Mouse (Mus musculus): ENCODE results near the gene Lag3. TPM values are rescaled to one million over a fixed set of nuclear protein-coding genes. Genes with fewer than 3 reads are reported as not detected.

Gene Lag3
- polyA plus RNA-seq, 1 experiment from 2014 or later = 1.3 TPM

DNA sequence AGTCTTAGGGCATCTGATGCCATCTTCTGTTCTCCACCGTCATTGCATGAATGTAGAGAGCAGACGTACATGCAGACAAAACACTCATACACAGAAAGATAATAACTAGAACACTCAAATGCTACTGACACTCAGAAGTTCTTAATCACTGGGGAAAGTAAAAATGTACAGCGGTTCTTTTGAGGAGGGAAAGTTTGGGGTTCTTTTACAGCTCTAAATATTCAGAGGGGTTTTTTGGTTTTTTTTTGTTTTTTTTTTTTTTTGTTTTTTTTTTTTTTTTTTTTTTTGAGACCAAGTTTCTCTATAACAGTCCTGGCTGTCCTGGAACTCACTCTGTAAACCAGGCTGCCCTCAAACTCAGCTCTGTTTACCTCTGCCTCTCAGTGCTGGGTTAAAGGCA lies 21.6 kb upstream of the Lag3 start:
- ATAC-seq = no peak
- peaks cover 19% of the 10 kb centered on the region for H3K4me1 ChIP-seq
- 87% methylated on average over 3 of the region's 3 CpGs for WGBS
- no peaks in the 10 kb centered on the region for H3K9me3 ChIP-seq (replicated peaks)
- H3K9ac ChIP-seq = no peak overlapping the region
- peak overlapping the region; percentile 87; the same call in 1 of the 2 replicates for H3K4me2 ChIP-seq
- no peak overlapping the region for H3K27ac ChIP-seq
- no peaks in the 10 kb centered on the region for H3K27me3 ChIP-seq
- peak overlapping the region; percentile 92; the same call in 1 of the 2 replicates for H3K4me3 ChIP-seq
- H3K36me3 ChIP-seq (ENCODE audit: poor library complexity, severe bottlenecking) = peaks cover 52% of the 10 kb centered on the region

- ATAC-seq = no peak
- Histone ChIP-seq H3K4me3 (peak overlapping the region; percentile 92), H3K4me2 (peak overlapping the region; percentile 87), H3K36me3 (ENCODE audit: poor library complexity, severe bottlenecking) (peaks cover 43% of the 10 kb centered on the region), H3K27me3 (no peaks in the 10 kb centered on the region), H3K9ac (peak overlapping the region; percentile 95), H3K9me3 (replicated peaks) (no peaks in the 10 kb centered on the region), H3K27ac (peak overlapping the region; percentile 94), H3K4me1 (peaks cover 19% of the 10 kb centered on the region)
- WGBS = 50% methylated on average over 12 of the region's 12 CpGs
Observed at GRCm38 (mm10) chr6:124932314-124932695, 20.8 kb upstream of the Lag3 start.

- peaks cover 19% of the 10 kb centered on the region for H3K4me1 ChIP-seq
- ATAC-seq = peak; percentile 34
- no peaks in the 10 kb centered on the region for H3K27me3 ChIP-seq
- H3K27ac ChIP-seq = peak overlapping the region; percentile 94
- H3K9me3 ChIP-seq (replicated peaks) = no peaks in the 10 kb centered on the region
- H3K4me3 ChIP-seq = peak overlapping the region; percentile 92
- H3K9ac ChIP-seq = peak overlapping the region; percentile 95
- peak overlapping the region; percentile 87 for H3K4me2 ChIP-seq
- WGBS = 2% methylated on average over 48 of the region's 48 CpGs
- H3K36me3 ChIP-seq (ENCODE audit: poor library complexity, severe bottlenecking) = peaks cover 38% of the 10 kb centered on the region
Observed at GRCm38 (mm10) chr6:124931525-124932313, 20.2 kb upstream of the Lag3 start.

DNA sequence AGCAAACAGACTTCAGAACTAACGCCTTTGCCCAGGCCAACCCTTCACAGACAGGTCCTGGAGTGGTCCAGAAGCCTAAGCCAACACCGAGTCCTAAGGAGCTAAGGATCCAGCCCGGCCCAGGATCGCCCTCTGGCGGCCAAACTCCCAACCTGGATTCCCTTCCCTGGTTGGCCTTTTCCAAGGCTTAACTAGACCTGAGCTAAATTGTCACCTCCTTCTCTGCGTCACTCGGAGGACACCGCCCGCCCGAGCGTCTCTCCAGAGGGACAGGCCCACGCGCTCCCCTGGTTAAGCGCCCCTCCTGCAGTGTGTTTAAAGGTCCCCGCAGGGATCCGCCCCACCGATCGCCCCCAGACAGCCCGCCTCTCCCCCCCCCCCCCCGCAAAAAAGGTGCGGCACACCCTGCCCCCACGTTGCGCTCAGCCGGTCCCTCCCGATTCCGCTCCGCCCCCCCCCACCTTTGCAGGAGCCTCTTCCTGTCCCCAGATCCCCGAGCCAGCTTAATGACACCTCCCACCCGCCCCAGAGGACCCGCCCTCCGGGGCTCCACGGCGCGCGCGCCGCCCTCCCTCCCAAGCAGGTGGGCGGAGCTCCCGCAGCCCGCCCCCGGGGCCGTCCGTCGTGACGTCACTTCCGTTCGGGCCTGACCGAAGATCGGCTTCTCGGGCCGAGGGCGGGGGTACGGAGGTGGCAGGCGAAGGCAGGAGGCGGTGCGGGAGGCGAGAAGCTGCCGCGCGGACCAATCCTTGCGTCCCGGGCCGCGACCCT lies 19.4 kb upstream of the Lag3 start, which contains the start of gene Mlf2:
TSS of gene Mlf2 (plus strand) at position 633 of the 771 bp plus-strand sequence.
- under 1% methylated on average over 49 of the region's 64 CpGs for WGBS
- Histone ChIP-seq H3K27ac (peak within 1 kb of the TSS; percentile 94), H3K9ac (peak within 1 kb of the TSS; percentile 95), H3K4me2 (peak within 1 kb of the TSS; percentile 87), H3K36me3 (ENCODE audit: poor library complexity, severe bottlenecking) (peaks cover 30% of the 10 kb centered on the region), H3K9me3 (replicated peaks) (no peaks in the 10 kb centered on the region), H3K27me3 (no peaks in the 10 kb centered on the region), H3K4me3 (peak within 1 kb of the TSS; percentile 92), H3K4me1 (peaks cover 20% of the 10 kb centered on the region)
- peak; percentile 96 for ATAC-seq

- peak overlapping the region; percentile 95 for H3K9ac ChIP-seq
- H3K27me3 ChIP-seq = no peaks in the 10 kb centered on the region
- H3K4me2 ChIP-seq = peak overlapping the region; percentile 87
- peaks cover 23% of the 10 kb centered on the region for H3K36me3 ChIP-seq (ENCODE audit: poor library complexity, severe bottlenecking)
- H3K4me1 ChIP-seq = peaks cover 27% of the 10 kb centered on the region
- peak overlapping the region; percentile 92 for H3K4me3 ChIP-seq
- ATAC-seq = no peak
- peak overlapping the region; percentile 94 for H3K27ac ChIP-seq
- WGBS = 39% methylated on average over 1 of the region's 1 CpGs
- no peaks in the 10 kb centered on the region for H3K9me3 ChIP-seq (replicated peaks)
Observed at GRCm38 (mm10) chr6:124930231-124930630, 18.7 kb upstream of the Lag3 start.

GRCm38 (mm10) chr6:124925941-124926340 lies 14.4 kb upstream of the Lag3 start:
- Histone ChIP-seq H3K4me2 (no peak overlapping the region), H3K27ac (no peak overlapping the region), H3K4me3 (no peak overlapping the region), H3K4me1 (peaks cover 30% of the 10 kb centered on the region), H3K27me3 (no peaks in the 10 kb centered on the region), H3K36me3 (ENCODE audit: poor library complexity, severe bottlenecking) (no peaks in the 10 kb centered on the region), H3K9ac (no peak overlapping the region), H3K9me3 (replicated peaks) (no peaks in the 10 kb centered on the region)
- ATAC-seq = no peak
- 47% methylated on average over 5 of the region's 5 CpGs for WGBS

DNA sequence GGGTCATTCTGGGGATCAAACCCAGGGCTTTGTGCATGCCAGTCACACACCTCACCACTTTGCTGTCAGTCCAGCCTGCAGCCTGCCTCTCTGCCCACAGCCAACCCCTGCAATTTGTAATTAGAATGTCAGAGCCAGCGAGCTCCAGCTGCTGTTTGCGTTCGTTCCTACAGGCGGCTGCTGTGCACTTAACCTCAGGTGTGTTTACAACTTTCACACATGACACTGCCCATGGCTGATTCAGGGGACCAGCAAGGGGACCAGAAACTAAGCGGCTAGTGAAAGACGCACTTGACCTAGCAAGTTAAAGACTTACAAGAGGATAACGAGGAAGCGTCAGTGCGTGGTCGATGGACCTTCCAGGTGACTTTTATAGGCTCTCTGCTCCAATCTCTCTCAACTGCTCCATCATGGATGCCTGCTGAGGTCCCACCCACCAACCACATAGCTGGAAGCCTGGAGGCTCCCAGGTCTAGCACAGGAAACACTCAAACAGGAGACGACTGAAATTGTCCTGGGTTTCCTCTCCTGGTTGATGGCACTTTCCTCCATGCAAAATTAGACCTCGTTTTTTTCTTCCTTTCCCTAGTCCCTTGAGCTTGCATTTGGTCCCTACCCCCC lies 13.8 kb upstream of the Lag3 start:
- Histone ChIP-seq H3K4me3 (no peak overlapping the region), H3K27me3 (no peaks in the 10 kb centered on the region), H3K4me1 (peaks cover 34% of the 10 kb centered on the region), H3K9me3 (replicated peaks) (no peaks in the 10 kb centered on the region), H3K36me3 (ENCODE audit: poor library complexity, severe bottlenecking) (no peaks in the 10 kb centered on the region), H3K27ac (no peak overlapping the region), H3K4me2 (no peak overlapping the region), H3K9ac (no peak overlapping the region)
- ATAC-seq = no peak
- 38% methylated on average over 12 of the region's 12 CpGs for WGBS

GRCm38 (mm10) chr6:124921539-124921938 lies 10.0 kb upstream of the Lag3 start:
- no peak overlapping the region for H3K9ac ChIP-seq
- no peak for ATAC-seq
- no peaks in the 10 kb centered on the region for H3K36me3 ChIP-seq (ENCODE audit: poor library complexity, severe bottlenecking)
- H3K4me2 ChIP-seq = no peak overlapping the region
- peak overlapping the region; percentile 100 for H3K27ac ChIP-seq
- H3K9me3 ChIP-seq (replicated peaks) = no peaks in the 10 kb centered on the region
- H3K4me1 ChIP-seq = peaks cover 48% of the 10 kb centered on the region
- H3K27me3 ChIP-seq = no peaks in the 10 kb centered on the region
- no peak overlapping the region for H3K4me3 ChIP-seq
- WGBS = 74% methylated on average over 4 of the region's 4 CpGs

GRCm38 (mm10) chr6:124920318-124921085 lies 9.0 kb upstream of the Lag3 start:
- 23% methylated on average over 9 of the region's 9 CpGs for WGBS
- Histone ChIP-seq H3K9ac (peak overlapping the region; percentile 54), H3K4me3 (peak overlapping the region; percentile 96; the same call in 1 of the 2 replicates), H3K27me3 (no peaks in the 10 kb centered on the region), H3K9me3 (replicated peaks) (no peaks in the 10 kb centered on the region), H3K36me3 (ENCODE audit: poor library complexity, severe bottlenecking) (no peaks in the 10 kb centered on the region), H3K27ac (peak overlapping the region; percentile 100), H3K4me1 (peaks cover 51% of the 10 kb centered on the region), H3K4me2 (peak overlapping the region; percentile 100)
- ATAC-seq = no peak

DNA sequence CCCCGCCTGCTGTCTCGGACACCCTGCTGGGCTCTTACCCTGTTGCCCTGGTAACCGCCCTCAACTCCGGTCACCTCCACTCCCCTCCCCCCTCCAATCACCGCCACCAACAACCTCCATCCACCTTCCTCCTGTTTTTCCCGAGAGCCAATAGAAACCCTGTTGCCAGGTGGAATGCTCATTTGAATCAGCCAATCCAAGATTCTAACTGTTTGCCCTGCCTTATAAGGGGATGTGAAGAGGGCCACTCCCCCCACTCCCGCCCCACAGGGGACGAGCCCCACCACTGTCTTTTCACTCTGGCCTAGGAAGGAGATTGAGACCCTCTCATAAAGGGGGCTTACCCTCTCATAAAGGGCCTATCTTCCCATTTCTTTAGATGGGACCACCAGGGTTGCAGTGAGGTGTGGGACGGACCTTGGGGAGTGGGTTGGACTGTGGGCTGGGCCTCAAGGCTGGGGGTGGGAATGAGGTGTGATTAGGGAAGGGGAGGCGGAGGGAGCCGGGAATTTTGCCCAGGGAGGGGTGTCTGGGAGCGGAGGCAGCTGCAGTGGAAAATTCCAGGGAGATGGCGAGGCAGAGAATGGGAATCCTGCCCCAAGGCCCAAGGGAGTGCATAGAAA lies 8.3 kb upstream of the Lag3 start, which contains the start of gene Ptms:
TSS of gene Ptms (minus strand) at position 409 of the 623 bp plus-strand sequence.
- Histone ChIP-seq H3K27ac (peak within 1 kb of the TSS; percentile 100), H3K9me3 (replicated peaks) (no peaks in the 10 kb centered on the region), H3K27me3 (no peaks in the 10 kb centered on the region), H3K4me2 (peak within 1 kb of the TSS; percentile 100), H3K36me3 (ENCODE audit: poor library complexity, severe bottlenecking) (peaks cover 3% of the 10 kb centered on the region), H3K4me1 (peaks cover 52% of the 10 kb centered on the region), H3K4me3 (peak within 1 kb of the TSS; percentile 96), H3K9ac (peak within 1 kb of the TSS; percentile 100)
- ATAC-seq = peak; percentile 84
- 0% methylated on average over 13 of the region's 13 CpGs for WGBS

All from forebrain, embryonic 13.5 days (tissue).